In the genomic region with DNA sequence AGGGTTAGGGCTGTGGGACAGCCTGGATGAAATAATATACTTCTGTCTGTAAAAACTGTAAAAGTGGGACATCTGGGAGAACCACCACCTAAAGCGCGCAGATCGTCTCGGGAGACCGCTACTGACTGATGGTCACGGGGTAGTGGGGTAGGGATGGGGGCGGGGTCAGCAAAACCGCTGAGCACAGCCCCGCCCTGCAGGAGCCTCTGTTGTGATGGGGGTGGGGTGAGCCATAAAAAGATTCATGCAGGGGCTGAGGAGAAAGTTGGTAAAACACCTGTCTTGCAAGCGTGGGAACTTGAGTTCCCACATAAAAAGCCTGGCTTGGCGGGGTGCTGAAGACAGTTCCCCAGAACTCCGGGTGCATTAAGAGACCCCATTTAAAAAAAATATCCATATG, we compare ENCODE assay signal across 19 mouse cellular contexts. TPM values are rescaled to one million over a fixed set of nuclear protein-coding genes. Genes with fewer than 3 reads are reported as not detected.
DNase-seq lines count a peak whose midpoint lies in the region; ATAC-seq and TF ChIP-seq lines count a peak whose summit lies in the region.
"Had no signal": no experiment of that assay in that cellular context is flagged by ENCODE, and none has a peak within 500 bp of the region (broad histone marks: within the 10 kb centered on the region; RNA-seq: fewer than 3 reads in every experiment).

No protein-coding gene starts in this region.

- TF ChIP-seq CTCF in heart, adult 2 months (IDR thresholded peaks at IDR 0.05) = no peak

- no peaks in the 10 kb centered on the region for H3K79me2 ChIP-seq in heart, adult 2 months (replicated peaks; ENCODE audit: control insufficient read depth, insufficient read depth, low read length)

- no peak overlapping the region for H3K4me3 ChIP-seq in embryonic facial prominence, embryonic 13.5 days
- H3K4me3 ChIP-seq in embryonic facial prominence, embryonic 10.5 days = no peak overlapping the region
- no peak overlapping the region for H3K4me3 ChIP-seq in heart, adult 2 months
- H3K4me3 ChIP-seq: forebrain, embryonic 13.5 days had no signal

- peak overlapping the region; percentile 20; the same call in 1 of the 2 replicates for H3K4me2 ChIP-seq in embryonic facial prominence, embryonic 13.5 days
- H3K4me2 ChIP-seq: forebrain, embryonic 13.5 days; midbrain, embryonic 11.5 days had no signal

- DNase-seq in embryonic facial prominence, embryonic 10.5 days (ENCODE audit: low spot score) = no peak
- DNase-seq in heart, postnatal 4 days = peak; percentile 21
- no peak for DNase-seq in heart, adult 2 months
- DNase-seq in ZHBTc4 (ENCODE audit: low read depth, low spot score) = peak; percentile 61
- DNase-seq in thymus, postnatal 0 days (ENCODE audit: low spot score) = peak; percentile 67
- no peak for DNase-seq in frontal cortex, adult 2 months (ENCODE audit: extremely low spot score in 1 of 2, low spot score in 1 of 2)
- DNase-seq in spleen, postnatal 14 days (ENCODE audit: low spot score in 2 of 2) = no peak
- DNase-seq: adrenal gland, postnatal 36 days; cerebellum, adult 9-10 months; kidney, postnatal 25 days; left cerebral cortex, postnatal 4 days; lung, adult 18-20 months; lung, postnatal 4 days had no signal

- H3K36me3 ChIP-seq in embryonic facial prominence, embryonic 13.5 days = no peaks in the 10 kb centered on the region
- H3K36me3 ChIP-seq in embryonic facial prominence, embryonic 10.5 days (replicated peaks) = no peaks in the 10 kb centered on the region
- H3K36me3 ChIP-seq in heart, adult 2 months (ENCODE audit: control insufficient read depth, insufficient read depth, low read length) = no peaks in the 10 kb centered on the region

- no peak overlapping the region for H3K9ac ChIP-seq in embryonic facial prominence, embryonic 13.5 days
- H3K9ac ChIP-seq in heart, adult 2 months (ENCODE audit: low read depth, low read length) = no peak overlapping the region
- H3K9ac ChIP-seq: forebrain, embryonic 13.5 days had no signal

- peaks cover 4% of the 10 kb centered on the region; the same call in 1 of the 2 replicates for H3K4me1 ChIP-seq in embryonic facial prominence, embryonic 13.5 days
- H3K4me1 ChIP-seq in embryonic facial prominence, embryonic 10.5 days = peaks cover 4% of the 10 kb centered on the region; the same call in 1 of the 2 replicates
- H3K4me1 ChIP-seq in heart, adult 2 months (ENCODE audit: control insufficient read depth, insufficient read depth, low read length) = no peaks in the 10 kb centered on the region

- H3K27ac ChIP-seq in embryonic facial prominence, embryonic 13.5 days = no peak overlapping the region
- no peak overlapping the region for H3K27ac ChIP-seq in embryonic facial prominence, embryonic 10.5 days (replicated peaks)
- no peak overlapping the region for H3K27ac ChIP-seq in heart, adult 2 months
- H3K27ac ChIP-seq: forebrain, embryonic 13.5 days had no signal

- TF ChIP-seq POLR2A in heart, adult 2 months (IDR thresholded peaks at IDR 0.05; ENCODE audit: insufficient read depth, low read depth, low read length) = no peak

- no peaks in the 10 kb centered on the region for H3K27me3 ChIP-seq in embryonic facial prominence, embryonic 13.5 days
- no peaks in the 10 kb centered on the region for H3K27me3 ChIP-seq in embryonic facial prominence, embryonic 10.5 days (replicated peaks; ENCODE audit: low read depth, poor library complexity, severe bottlenecking)
- no peaks in the 10 kb centered on the region for H3K27me3 ChIP-seq in heart, adult 2 months (ENCODE audit: control insufficient read depth, insufficient read depth, low read length)
- H3K27me3 ChIP-seq: forebrain, embryonic 13.5 days had no signal

- H3K9me3 ChIP-seq in embryonic facial prominence, embryonic 13.5 days = 0 out of 2 replicates have a peak, but pooled peaks cover 2% of the 10 kb centered on the region
- H3K9me3 ChIP-seq in embryonic facial prominence, embryonic 10.5 days = peaks cover 3% of the 10 kb centered on the region
- H3K9me3 ChIP-seq: forebrain, embryonic 13.5 days had no signal

- TF ChIP-seq EP300 in heart, adult 2 months (IDR thresholded peaks at IDR 0.05; ENCODE audit: insufficient read depth, low read depth, low read length) = no peak

- intact Hi-C loops in heart, adult 2 months (cut with DNase I) = loop anchor here (10.0 kb wide), 1 partner anchor 105 kb away; no protein-coding TSS in a partner anchor

- WGBS in embryonic facial prominence, embryonic 13.5 days = 57% methylated on average over 12 of the region's 12 CpGs
- 65% methylated on average over 12 of the region's 12 CpGs for WGBS in embryonic facial prominence, embryonic 10.5 days
- WGBS in heart, adult 2 months = 51% methylated on average over 12 of the region's 12 CpGs

- ATAC-seq in embryonic facial prominence, embryonic 13.5 days (ENCODE audit: insufficient number of reproducible peaks, insufficient read depth, low FRiP score, low TSS enrichment, low read depth) = no peak
- ATAC-seq: activated CD4-positive, CD25-positive, alpha-beta regulatory T cell, adult 4 months; forebrain, embryonic 13.5 days; inflammation-experienced regulatory T-cells, adult 6 months had no signal

RNA-seq across cellular contexts. Expression of a gene that starts 26.2 kb away (rescaled TPM):
- polyA plus RNA-seq in embryonic facial prominence, embryonic 13.5 days (2015; fragmentation: Nextera tagmentation; extraction: Ambion mirVana) = 1.7 and 2.4 TPM in 2 replicates
- polyA plus RNA-seq in embryonic facial prominence, embryonic 10.5 days (2016; fragmentation: Nextera tagmentation; extraction: Ambion mirVana) = 1.3 and 1.9 TPM in 2 replicates
- total RNA-seq in heart, postnatal 4 days (2021) = 1 to 10 TPM; 1.9 to 4.9 TPM
- 10 to 100 TPM in 1 of 2 experiments, 1 to 10 TPM in 1; 1.8 to 13.6 TPM for total RNA-seq in heart, adult 2 months (2021)
- polyA plus RNA-seq in heart, adult 2 months (2012; rRNA removed) = 2.5 TPM in 1 of 2 replicates, not detected in the other
- polyA plus RNA-seq in thymus, postnatal 0 days (2015; fragmentation: Nextera tagmentation; extraction: Ambion mirVana) = 1.9 and 2.4 TPM in 2 replicates
- 2.0 and 2.1 TPM in 2 replicates for polyA plus RNA-seq in frontal cortex, adult 2 months (2012; rRNA removed)
- polyA plus RNA-seq: activated CD4-positive, CD25-positive, alpha-beta regulatory T cell, adult 4 months had no signal

RNA-seq across cellular contexts. Expression of a gene that starts 53.3 kb away (rescaled TPM):
- polyA plus RNA-seq in embryonic facial prominence, embryonic 13.5 days (2015; fragmentation: Nextera tagmentation; extraction: Ambion mirVana) = 0.28 and 0.46 TPM in 2 replicates
- polyA plus RNA-seq in embryonic facial prominence, embryonic 10.5 days (2016; fragmentation: Nextera tagmentation; extraction: Ambion mirVana) = 0.20 and 0.25 TPM in 2 replicates
- 10 to 100 TPM; 11.6 to 12.5 TPM for total RNA-seq in heart, postnatal 4 days (2021)
- 1 to 10 TPM; 8.1 to 9.1 TPM for total RNA-seq in heart, adult 2 months (2021)
- polyA plus RNA-seq in heart, adult 2 months (2012; rRNA removed) = 6.1 and 7.7 TPM in 2 replicates
- 0.17 and 0.22 TPM in 2 replicates for polyA plus RNA-seq in thymus, postnatal 0 days (2015; fragmentation: Nextera tagmentation; extraction: Ambion mirVana)
- 5.8 and 6.2 TPM in 2 replicates for polyA plus RNA-seq in frontal cortex, adult 2 months (2012; rRNA removed)
- total RNA-seq: hematopoietic stem cell, adult 5-6 weeks had no signal
- polyA plus RNA-seq: activated CD4-positive, CD25-positive, alpha-beta regulatory T cell, adult 4 months; inflammation-experienced regulatory T-cells, adult 6 months had no signal

Comparison
In these comparisons a context has a peak if more than half of its experiments do, and no peak if none do; other contexts are left out.
1. DNase-seq: peak in heart, postnatal 4 days (single experiment), ZHBTc4 (single experiment) and thymus, postnatal 0 days (single experiment); none in embryonic facial prominence, embryonic 10.5 days (single experiment), heart, adult 2 months (0 of 2), frontal cortex, adult 2 months (0 of 2) and spleen, postnatal 14 days (0 of 2).